Mouse (Mus musculus): ENCODE measurements around the gene Gsta2. TPM values are rescaled to one million over a fixed set of nuclear protein-coding genes. Genes with fewer than 3 reads are reported as not detected.

Gene Gsta2
- polyA plus RNA-seq (2014; fragmentation: Nextera tagmentation; extraction: Ambion mirVana) = 0.74 and 2.9 TPM in 2 replicates

- DNase-seq (ENCODE audit: low spot score) (no peak), ATAC-seq (replicated peaks; ENCODE audit: low FRiP score, low TSS enrichment, low read depth) (no peak)
- 87% methylated on average over 8 of the region's 8 CpGs for WGBS
Measured at GRCm38 (mm10) chr9:78355611-78356010, at the start of gene Gsta2. Gene Gsta2 (minus strand): TSS chr9:78355788.

GRCm38 (mm10) chr9:78401596-78401995 lies 46.0 kb upstream of the Gsta2 start:
- no peak overlapping the region for H3K4me3 ChIP-seq (ENCODE audit: low read depth, low read length)

More at GRCm38 (mm10) chr9:78355611-78356010, at the start of gene Gsta2:
- H3K27ac ChIP-seq (ENCODE audit: low read depth) = no peak within 1 kb of the TSS
- no peaks in the 10 kb centered on the region for H3K36me3 ChIP-seq (ENCODE audit: control insufficient read depth, insufficient read depth, low read length)
- no peak within 1 kb of the TSS for H3K4me3 ChIP-seq (ENCODE audit: low read depth, low read length)
- no peaks in the 10 kb centered on the region for H3K27me3 ChIP-seq (replicated peaks; ENCODE audit: control insufficient read depth, insufficient read depth, low read length)
- no peak within 1 kb of the TSS for H3K4me2 ChIP-seq (ENCODE audit: low read length)
- H3K9me3 ChIP-seq (ENCODE audit: control insufficient read depth, low read length) = no peaks in the 10 kb centered on the region
- H3K4me1 ChIP-seq (replicated peaks; ENCODE audit: control insufficient read depth, insufficient read depth, low read length) = no peaks in the 10 kb centered on the region
- no peak within 1 kb of the TSS for H3K9ac ChIP-seq (ENCODE audit: low read length)

GRCm38 (mm10) chr9:78400570-78400969 lies 45.0 kb upstream of the Gsta2 start:
- no peaks in the 10 kb centered on the region for H3K36me3 ChIP-seq (ENCODE audit: control insufficient read depth, insufficient read depth, low read length)
- no peak overlapping the region for H3K4me2 ChIP-seq (ENCODE audit: low read length)
- 59% methylated on average over 5 of the region's 5 CpGs for WGBS
- no peaks in the 10 kb centered on the region for H3K9me3 ChIP-seq (ENCODE audit: control insufficient read depth, low read length)
- H3K9ac ChIP-seq (ENCODE audit: low read length) = no peak overlapping the region
- no peaks in the 10 kb centered on the region for H3K4me1 ChIP-seq (replicated peaks; ENCODE audit: control insufficient read depth, insufficient read depth, low read length)
- H3K4me3 ChIP-seq (ENCODE audit: low read depth, low read length) = no peak overlapping the region
- ATAC-seq (replicated peaks; ENCODE audit: low FRiP score, low TSS enrichment, low read depth) (no peak), DNase-seq (ENCODE audit: low spot score) (no peak)
- no peak overlapping the region for H3K27ac ChIP-seq (ENCODE audit: low read depth)
- peaks cover 24% of the 10 kb centered on the region for H3K27me3 ChIP-seq (replicated peaks; ENCODE audit: control insufficient read depth, insufficient read depth, low read length)

More at GRCm38 (mm10) chr9:78401596-78401995, 46.0 kb upstream of the Gsta2 start:
- no peak overlapping the region for H3K9ac ChIP-seq (ENCODE audit: low read length)
- ATAC-seq (replicated peaks; ENCODE audit: low FRiP score, low TSS enrichment, low read depth) = no peak
- no peaks in the 10 kb centered on the region for H3K36me3 ChIP-seq (ENCODE audit: control insufficient read depth, insufficient read depth, low read length)
- H3K4me2 ChIP-seq (ENCODE audit: low read length) = no peak overlapping the region
- 91% methylated on average over 7 of the region's 7 CpGs for WGBS
- no peaks in the 10 kb centered on the region for H3K9me3 ChIP-seq (ENCODE audit: control insufficient read depth, low read length)
- DNase-seq (ENCODE audit: low spot score) = no peak
- no peaks in the 10 kb centered on the region for H3K4me1 ChIP-seq (replicated peaks; ENCODE audit: control insufficient read depth, insufficient read depth, low read length)
- H3K27me3 ChIP-seq (replicated peaks; ENCODE audit: control insufficient read depth, insufficient read depth, low read length) = peaks cover 14% of the 10 kb centered on the region
- H3K27ac ChIP-seq (ENCODE audit: low read depth) = no peak overlapping the region

- H3K4me2 ChIP-seq (ENCODE audit: low read length) = peak overlapping the region; percentile 63
- no peak for ATAC-seq (replicated peaks; ENCODE audit: low FRiP score, low TSS enrichment, low read depth)
- peaks cover 53% of the 10 kb centered on the region for H3K27me3 ChIP-seq (replicated peaks; ENCODE audit: control insufficient read depth, insufficient read depth, low read length)
- H3K4me1 ChIP-seq (replicated peaks; ENCODE audit: control insufficient read depth, insufficient read depth, low read length) = no peaks in the 10 kb centered on the region
- WGBS = 60% methylated on average over 9 of the region's 9 CpGs
- H3K9me3 ChIP-seq (ENCODE audit: control insufficient read depth, low read length) = no peaks in the 10 kb centered on the region
- no peak overlapping the region for H3K9ac ChIP-seq (ENCODE audit: low read length)
- H3K36me3 ChIP-seq (ENCODE audit: control insufficient read depth, insufficient read depth, low read length) = no peaks in the 10 kb centered on the region
- H3K4me3 ChIP-seq (ENCODE audit: low read depth, low read length) = peak overlapping the region; percentile 40; the same call in 1 of the 2 replicates
- DNase-seq (ENCODE audit: low spot score) = no peak
- no peak overlapping the region for H3K27ac ChIP-seq (ENCODE audit: low read depth)
Measured at GRCm38 (mm10) chr9:78396517-78396916, 40.9 kb upstream of the Gsta2 start.

- H3K27ac ChIP-seq (ENCODE audit: low read depth) = no peak within 1 kb of the TSS
- H3K36me3 ChIP-seq (ENCODE audit: control insufficient read depth, insufficient read depth, low read length) = no peaks in the 10 kb centered on the region
- H3K9ac ChIP-seq (ENCODE audit: low read length) = 0 out of 2 replicates have a peak within 1 kb of the TSS, but pooled peaks have one; percentile 30
- H3K27me3 ChIP-seq (replicated peaks; ENCODE audit: control insufficient read depth, insufficient read depth, low read length) = peaks cover 53% of the 10 kb centered on the region
- no peaks in the 10 kb centered on the region for H3K9me3 ChIP-seq (ENCODE audit: control insufficient read depth, low read length)
- peak; percentile 81 for DNase-seq (ENCODE audit: low spot score)
- 2% methylated on average over 74 of the region's 93 CpGs for WGBS
- ATAC-seq (replicated peaks; ENCODE audit: low FRiP score, low TSS enrichment, low read depth) = peak; percentile 90
- no peaks in the 10 kb centered on the region for H3K4me1 ChIP-seq (replicated peaks; ENCODE audit: control insufficient read depth, insufficient read depth, low read length)
- H3K4me3 ChIP-seq (ENCODE audit: low read depth, low read length) = peak within 1 kb of the TSS; percentile 40
- peak within 1 kb of the TSS; percentile 63 for H3K4me2 ChIP-seq (ENCODE audit: low read length)
Measured at GRCm38 (mm10) chr9:78395630-78396351, 40.2 kb upstream of the Gsta2 start, which contains the start of gene Ddx43. Gene Ddx43 (plus strand): TSS chr9:78395777.

- Histone ChIP-seq H3K27me3 (replicated peaks; ENCODE audit: control insufficient read depth, insufficient read depth, low read length) (peaks cover 53% of the 10 kb centered on the region), H3K4me1 (replicated peaks; ENCODE audit: control insufficient read depth, insufficient read depth, low read length) (no peaks in the 10 kb centered on the region), H3K36me3 (ENCODE audit: control insufficient read depth, insufficient read depth, low read length) (no peaks in the 10 kb centered on the region), H3K4me3 (ENCODE audit: low read depth, low read length) (peak overlapping the region; percentile 40), H3K4me2 (ENCODE audit: low read length) (peak overlapping the region; percentile 63), H3K9me3 (ENCODE audit: control insufficient read depth, low read length) (no peaks in the 10 kb centered on the region), H3K9ac (ENCODE audit: low read length) (no peak overlapping the region), H3K27ac (ENCODE audit: low read depth) (no peak overlapping the region)
- ATAC-seq (replicated peaks; ENCODE audit: low FRiP score, low TSS enrichment, low read depth) (no peak), DNase-seq (ENCODE audit: low spot score) (no peak)
- 34% methylated on average over 11 of the region's 11 CpGs for WGBS
Measured at GRCm38 (mm10) chr9:78395244-78395629, 39.6 kb upstream of the Gsta2 start.

- no peaks in the 10 kb centered on the region for H3K4me1 ChIP-seq (replicated peaks; ENCODE audit: control insufficient read depth, insufficient read depth, low read length)
- no peaks in the 10 kb centered on the region for H3K36me3 ChIP-seq (ENCODE audit: control insufficient read depth, insufficient read depth, low read length)
- H3K27me3 ChIP-seq (replicated peaks; ENCODE audit: control insufficient read depth, insufficient read depth, low read length) = peaks cover 53% of the 10 kb centered on the region
- ATAC-seq (replicated peaks; ENCODE audit: low FRiP score, low TSS enrichment, low read depth) (no peak), DNase-seq (ENCODE audit: low spot score) (no peak)
- no peak overlapping the region for H3K27ac ChIP-seq (ENCODE audit: low read depth)
- H3K9me3 ChIP-seq (ENCODE audit: control insufficient read depth, low read length) = no peaks in the 10 kb centered on the region
- 60% methylated on average over 7 of the region's 7 CpGs for WGBS
- no peak overlapping the region for H3K4me2 ChIP-seq (ENCODE audit: low read length)
- no peak overlapping the region for H3K4me3 ChIP-seq (ENCODE audit: low read depth, low read length)
- no peak overlapping the region for H3K9ac ChIP-seq (ENCODE audit: low read length)
Measured at GRCm38 (mm10) chr9:78394602-78395001, 39.0 kb upstream of the Gsta2 start.

GRCm38 (mm10) chr9:78393741-78394140 lies 38.2 kb upstream of the Gsta2 start:
- Histone ChIP-seq H3K9ac (ENCODE audit: low read length) (no peak overlapping the region), H3K4me2 (ENCODE audit: low read length) (no peak overlapping the region), H3K9me3 (ENCODE audit: control insufficient read depth, low read length) (no peaks in the 10 kb centered on the region), H3K4me3 (ENCODE audit: low read depth, low read length) (no peak overlapping the region), H3K4me1 (replicated peaks; ENCODE audit: control insufficient read depth, insufficient read depth, low read length) (no peaks in the 10 kb centered on the region), H3K36me3 (ENCODE audit: control insufficient read depth, insufficient read depth, low read length) (no peaks in the 10 kb centered on the region), H3K27ac (ENCODE audit: low read depth) (no peak overlapping the region), H3K27me3 (replicated peaks; ENCODE audit: control insufficient read depth, insufficient read depth, low read length) (peaks cover 53% of the 10 kb centered on the region)
- no peak for DNase-seq (ENCODE audit: low spot score)
- ATAC-seq (replicated peaks; ENCODE audit: low FRiP score, low TSS enrichment, low read depth) = no peak
- WGBS = 80% methylated on average over 10 of the region's 10 CpGs

GRCm38 (mm10) chr9:78389981-78390380 lies 34.4 kb upstream of the Gsta2 start:
- Histone ChIP-seq H3K36me3 (ENCODE audit: control insufficient read depth, insufficient read depth, low read length) (no peaks in the 10 kb centered on the region), H3K9ac (ENCODE audit: low read length) (no peak overlapping the region), H3K9me3 (ENCODE audit: control insufficient read depth, low read length) (no peaks in the 10 kb centered on the region; the same call in 1 of the 2 replicates), H3K4me3 (ENCODE audit: low read depth, low read length) (no peak overlapping the region), H3K27me3 (replicated peaks; ENCODE audit: control insufficient read depth, insufficient read depth, low read length) (peaks cover 23% of the 10 kb centered on the region), H3K4me2 (ENCODE audit: low read length) (no peak overlapping the region), H3K27ac (ENCODE audit: low read depth) (no peak overlapping the region), H3K4me1 (replicated peaks; ENCODE audit: control insufficient read depth, insufficient read depth, low read length) (no peaks in the 10 kb centered on the region)
- DNase-seq (ENCODE audit: low spot score) = no peak
- 26% methylated on average over 5 of the region's 5 CpGs for WGBS
- no peak for ATAC-seq (replicated peaks; ENCODE audit: low FRiP score, low TSS enrichment, low read depth)
